Mouse (Mus musculus): ENCODE data around the gene Bnc1.

Gene Bnc1

DNA sequence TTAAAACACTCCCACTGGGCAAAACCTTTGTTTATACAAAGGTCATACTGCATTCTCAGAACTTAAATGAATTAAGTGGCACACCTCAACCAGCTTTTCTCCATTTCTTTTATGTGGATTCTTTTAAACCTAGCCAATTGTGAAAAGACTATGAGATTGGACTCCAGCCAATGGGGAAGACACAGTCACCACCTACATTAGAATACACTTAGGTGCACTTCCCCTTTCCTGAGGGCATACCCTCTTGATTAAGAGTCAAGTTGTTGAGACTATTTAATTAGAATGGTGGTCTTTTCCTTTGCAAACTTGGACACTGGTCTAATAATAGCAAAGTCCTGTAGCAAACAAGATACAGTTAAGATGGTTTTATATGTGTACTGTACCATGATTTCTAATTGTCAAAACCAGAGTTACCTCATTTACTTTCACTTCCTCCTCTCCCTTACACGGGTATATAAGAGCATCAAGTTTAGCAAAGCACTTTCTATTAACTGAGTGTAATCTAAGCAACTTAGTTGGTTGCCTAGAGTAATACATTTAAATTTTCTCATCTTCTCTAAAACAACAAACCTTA is 70.6 kb downstream of the Bnc1 start:
- in situ Hi-C loops (cut with MboI; ENCODE audit: low pct_unique_long_range_greater_than_20kb in 1 of 2, low sequenced_read_pairs in 2 of 2, unreplicated experiment in 1 of 2), result no loop called here

GRCm38 (mm10) chr7:81920314-81920713 is 71.8 kb downstream of the Bnc1 start:
- in situ Hi-C loops (cut with MboI; ENCODE audit: low pct_unique_long_range_greater_than_20kb in 1 of 2, low sequenced_read_pairs in 2 of 2, unreplicated experiment in 1 of 2), result no loop called here

GRCm38 (mm10) chr7:81918316-81918715 is 73.8 kb downstream of the Bnc1 start:
- in situ Hi-C loops (cut with MboI; ENCODE audit: low pct_unique_long_range_greater_than_20kb in 1 of 2, low sequenced_read_pairs in 2 of 2, unreplicated experiment in 1 of 2), result no loop called here

Data from mouse embryonic stem cell (cell line).